Mouse (Mus musculus): ENCODE data around the gene BC107364.
"Not testable (repeated sequence)": the region's sequence is repeated elsewhere in the genome, so short reads cannot be mapped to it uniquely, and the experiment has no call there.

BC107364 gene

DNA sequence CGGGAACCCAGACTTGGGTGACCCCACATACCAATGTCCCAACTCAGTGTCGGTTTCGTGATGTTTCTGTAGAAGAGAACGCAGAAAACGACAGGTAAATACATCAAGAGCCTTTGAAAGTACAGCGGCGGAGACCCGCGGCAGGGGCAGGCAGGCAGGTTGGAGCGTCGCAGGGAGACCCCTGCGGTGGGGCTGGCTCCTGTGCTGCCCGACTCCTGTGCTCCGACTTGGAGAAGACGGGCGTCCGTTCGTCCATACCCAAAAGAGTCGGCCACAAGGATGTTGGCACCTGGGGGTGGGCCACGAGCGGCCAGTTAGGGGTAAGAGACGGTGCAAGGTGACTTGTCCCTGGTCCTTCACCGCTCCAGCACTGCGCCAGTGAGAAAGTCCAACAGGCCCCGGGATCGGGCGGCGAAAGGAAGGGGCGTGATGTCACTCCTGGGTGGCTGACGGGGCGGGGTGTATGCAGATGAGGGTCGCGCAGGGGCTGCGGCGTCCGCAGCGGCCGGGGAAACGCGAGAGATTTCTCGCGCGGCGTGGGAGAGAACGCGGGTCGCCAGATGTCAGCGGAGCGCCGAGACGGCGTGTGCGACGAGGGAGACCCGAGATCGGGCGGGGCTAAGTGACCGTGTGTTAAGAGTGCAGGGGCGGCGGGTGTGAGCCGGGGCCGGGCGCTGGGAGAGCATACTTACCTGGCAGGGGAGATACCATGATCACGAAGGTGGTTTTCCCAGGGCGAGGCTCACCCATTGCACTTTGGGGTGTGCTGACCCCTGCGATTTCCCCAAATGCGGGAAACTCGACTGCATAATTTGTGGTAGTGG, 2.1 kb downstream of the BC107364 start:
- DNase-seq, result not testable (repeated sequence)

DNA sequence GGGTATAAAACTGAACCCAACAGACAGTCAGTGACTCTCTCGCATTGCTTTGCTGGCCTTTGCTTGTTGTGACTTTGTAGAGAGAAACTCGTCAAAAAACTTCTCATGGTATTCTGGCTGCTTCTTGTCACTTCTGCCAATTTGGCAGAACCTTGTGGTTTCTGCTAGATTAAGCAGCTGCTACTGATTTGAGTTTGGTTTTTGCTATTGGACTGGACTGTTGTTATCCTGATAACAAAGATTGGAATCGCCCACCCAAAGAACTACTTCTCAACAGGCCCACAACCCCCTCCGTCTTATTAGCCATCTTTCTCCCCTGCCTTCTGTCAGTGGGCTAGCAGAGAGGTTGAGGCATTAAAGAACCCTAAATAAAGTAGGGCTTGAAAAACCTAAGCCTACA, 6.7 kb downstream of the BC107364 start:
- DNase-seq, result no peak

DNA sequence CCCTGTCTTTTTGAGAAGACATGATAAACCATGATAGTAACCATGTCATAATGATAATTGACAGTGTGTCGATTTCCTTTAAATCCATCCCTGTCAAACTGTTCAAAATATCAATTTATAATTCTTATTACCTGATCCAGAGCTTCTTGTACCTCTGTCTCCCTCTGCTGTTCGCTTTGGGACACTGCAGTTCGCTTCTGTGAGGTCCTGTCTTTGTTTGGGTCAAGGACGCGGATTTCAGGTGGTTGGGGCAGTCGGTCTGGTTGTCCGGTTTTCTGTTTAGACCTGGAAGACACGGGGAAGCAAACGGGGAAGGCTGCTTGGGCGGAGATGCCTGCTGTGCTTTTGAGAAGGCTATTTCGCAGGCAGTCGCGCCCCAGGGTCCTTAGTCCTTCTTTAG, 11.5 kb downstream of the BC107364 start:
- peak; percentile 78 for DNase-seq

DNA sequence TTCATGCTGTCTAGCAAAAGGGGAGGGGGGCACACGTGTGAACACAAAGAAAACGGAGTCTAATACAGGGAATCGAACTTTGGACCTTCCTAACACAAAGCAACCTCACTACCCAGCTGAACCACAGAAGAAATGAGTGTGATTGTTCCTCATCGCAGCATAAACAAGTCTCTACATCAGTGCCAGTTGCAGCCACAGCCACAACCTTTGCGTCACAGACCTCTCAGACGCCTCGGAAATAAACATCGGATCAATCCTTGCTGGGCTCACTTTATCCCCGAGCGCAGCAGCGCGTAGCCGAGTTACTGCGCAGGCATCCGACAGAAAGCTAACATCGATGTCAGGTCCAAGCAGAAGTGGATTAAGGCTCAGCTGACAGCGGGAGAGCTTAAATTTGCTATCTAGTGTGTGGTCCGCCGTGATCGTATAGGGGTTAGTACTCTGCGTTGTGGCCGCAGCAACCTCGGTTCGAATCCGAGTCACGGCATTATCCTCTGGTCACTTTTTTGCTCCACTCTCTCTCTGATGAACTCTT, 16.5 kb downstream of the BC107364 start:
- no peak for DNase-seq

DNA sequence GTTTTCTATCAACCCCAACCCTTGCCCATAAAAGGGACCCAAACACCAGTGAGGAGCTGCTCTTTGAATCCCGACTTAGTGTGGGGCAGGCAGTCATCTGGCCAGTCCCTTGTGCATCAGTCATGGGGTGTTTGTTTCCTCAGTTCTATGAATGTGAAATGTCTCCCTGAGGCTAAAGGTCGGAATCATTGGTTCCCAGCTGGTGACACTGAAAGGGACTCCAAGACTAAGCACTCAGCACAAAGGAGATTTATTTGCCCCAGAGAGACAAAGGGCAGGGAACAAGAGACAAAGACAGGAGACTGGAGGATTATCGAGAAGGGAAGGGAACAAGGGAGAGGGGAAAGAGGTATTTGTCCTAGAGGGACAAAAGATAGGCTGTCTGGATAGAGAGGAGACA, 19.9 kb downstream of the BC107364 start:
- no peak for DNase-seq

DNA sequence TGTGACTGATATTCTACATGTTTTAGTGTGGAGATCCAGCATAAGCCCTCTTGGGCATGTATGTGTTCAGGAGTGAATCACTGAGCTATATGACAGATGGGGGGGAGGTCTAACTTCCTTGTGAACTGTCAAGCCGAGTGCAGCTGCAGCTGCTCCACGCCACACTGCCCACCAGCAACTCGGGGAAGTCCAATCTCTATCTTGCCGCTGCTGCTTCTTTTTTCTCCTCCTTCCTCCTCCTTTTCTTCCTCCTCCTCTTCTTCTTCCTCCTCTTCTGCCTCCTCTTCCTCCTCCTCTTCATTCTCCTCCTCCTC, 22.3 kb downstream of the BC107364 start:
- no peak for DNase-seq

DNA sequence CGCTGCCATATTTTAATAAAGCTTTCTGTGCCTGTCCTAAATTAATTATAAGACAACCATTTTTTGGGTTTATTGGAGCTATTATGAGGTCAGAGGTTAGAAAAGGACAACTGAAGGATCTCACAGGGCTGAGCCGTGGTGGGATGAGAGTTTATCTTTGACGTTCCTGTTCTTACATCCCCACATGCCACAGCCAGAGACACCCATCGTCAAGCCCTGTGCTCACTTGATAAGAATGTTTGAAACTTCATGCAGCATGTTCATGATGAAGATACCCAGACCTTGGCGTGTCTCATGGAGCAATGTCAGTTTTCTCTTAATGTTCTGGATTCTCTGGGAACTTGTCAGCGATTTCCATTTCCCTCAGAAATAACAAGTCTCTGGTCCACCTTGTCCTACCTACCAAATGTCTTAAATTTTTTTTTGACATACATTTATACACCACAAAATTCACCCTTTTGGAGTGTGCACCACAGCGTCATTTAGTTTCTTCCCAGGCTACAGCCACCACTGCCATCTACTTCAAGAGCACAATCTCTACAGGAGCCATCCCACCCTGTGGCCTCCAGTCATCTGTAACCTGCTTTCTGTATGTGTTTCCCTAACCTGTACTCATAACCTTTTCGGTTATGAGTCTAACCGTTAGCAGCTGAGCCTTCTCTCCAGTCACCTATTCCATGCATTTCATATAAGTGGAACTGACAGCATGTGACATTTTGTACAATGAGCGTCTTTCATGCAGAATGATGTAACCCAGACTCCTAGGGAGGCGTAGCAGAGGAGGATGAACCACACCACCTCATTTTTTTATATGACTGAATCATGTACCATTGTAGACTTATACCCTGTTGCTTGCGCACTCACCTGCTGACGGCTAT, 22.9 kb downstream of the BC107364 start:
- no peak for DNase-seq

DNA sequence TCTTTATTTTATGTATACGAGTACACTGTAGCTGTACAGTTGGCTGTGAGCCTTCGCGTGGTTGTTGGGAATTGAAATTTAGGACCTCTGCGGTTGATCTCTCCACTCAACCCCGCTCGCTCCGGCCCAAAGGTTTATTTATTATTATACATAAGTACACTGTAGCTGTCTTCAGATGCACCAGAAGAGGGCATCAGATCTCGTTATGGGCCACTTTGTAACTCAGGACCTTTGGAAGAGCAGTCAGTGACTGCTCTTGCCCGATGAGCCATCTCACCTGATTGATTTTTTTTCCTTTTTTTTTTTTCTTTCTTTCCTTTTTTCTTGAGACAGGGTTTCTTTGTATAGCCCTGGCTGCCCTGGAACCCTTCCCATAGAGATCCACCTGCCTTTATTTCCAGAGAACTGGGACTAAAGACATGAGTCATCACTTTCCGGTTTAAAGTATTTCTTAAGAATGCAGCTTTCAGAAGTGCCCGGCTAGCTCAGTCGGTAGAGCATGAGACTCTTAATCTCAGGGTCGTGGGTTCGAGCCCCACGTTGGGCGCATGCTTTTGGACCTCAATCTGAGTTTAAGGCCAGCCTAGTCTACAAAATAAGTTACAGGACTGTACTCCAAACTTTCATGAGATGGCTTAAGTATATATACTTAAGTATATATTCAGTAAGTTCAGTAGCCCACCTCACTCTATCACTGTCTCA, 24.2 kb downstream of the BC107364 start:
- no peak for DNase-seq

DNA sequence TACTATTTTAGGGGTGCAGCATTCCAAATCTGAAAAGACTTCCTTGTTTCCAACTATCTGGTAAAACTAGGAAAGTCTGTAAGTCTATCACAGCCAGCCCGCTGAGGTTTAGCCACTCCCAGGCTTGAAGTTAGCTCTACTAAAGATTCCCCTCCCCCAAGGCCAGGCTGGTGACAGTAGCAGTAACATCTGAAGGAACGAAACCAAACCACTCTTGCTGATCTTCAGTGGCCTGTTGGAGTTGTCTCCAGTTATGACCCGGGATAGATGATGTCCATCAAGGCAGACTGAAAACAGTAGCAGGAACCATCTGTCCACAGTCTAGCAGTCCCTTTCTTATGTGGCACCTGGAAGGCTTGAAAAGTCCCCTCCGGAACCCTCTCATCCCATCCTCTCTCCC, 24.8 kb downstream of the BC107364 start:
- DNase-seq, result no peak

DNA sequence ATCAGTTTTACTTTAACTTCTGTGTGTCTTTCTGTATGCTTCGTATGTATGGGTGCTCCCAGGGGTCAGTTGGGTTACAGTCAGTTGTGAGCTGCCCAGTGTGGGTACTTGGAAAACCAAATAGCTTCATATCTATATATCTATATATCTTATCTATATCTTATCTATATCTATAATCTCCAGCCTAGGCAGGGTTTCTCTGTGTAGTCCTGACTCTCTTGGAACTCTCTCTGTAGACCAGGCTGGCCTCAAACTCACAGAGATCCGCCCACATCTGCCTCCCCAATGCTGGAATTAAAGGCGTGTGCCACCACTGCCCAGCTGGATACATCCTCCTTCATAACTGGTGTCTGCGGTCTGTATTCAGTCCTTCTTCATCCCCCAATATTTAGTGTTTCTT, 25.8 kb downstream of the BC107364 start:
- DNase-seq, result no peak

DNA sequence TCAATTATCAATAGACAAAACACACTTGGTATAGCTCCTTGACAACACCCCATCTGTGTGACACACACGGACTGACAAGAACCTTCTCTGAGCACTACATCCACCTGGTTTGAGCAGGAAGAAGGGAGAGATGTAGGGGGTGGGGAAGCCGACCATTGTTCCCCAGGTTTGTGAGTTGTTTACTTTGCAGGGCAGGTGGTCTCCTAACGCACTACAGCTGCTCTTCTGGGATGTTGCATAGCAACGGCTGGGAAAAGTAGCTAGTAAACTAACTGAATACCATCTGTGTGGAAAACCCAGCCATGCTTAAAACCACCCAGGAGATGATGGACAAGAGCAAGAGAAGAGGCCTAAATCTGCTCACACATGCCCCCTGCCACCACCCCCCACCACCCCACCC, 27.7 kb downstream of the BC107364 start:
- DNase-seq, result not testable (repeated sequence)

DNA sequence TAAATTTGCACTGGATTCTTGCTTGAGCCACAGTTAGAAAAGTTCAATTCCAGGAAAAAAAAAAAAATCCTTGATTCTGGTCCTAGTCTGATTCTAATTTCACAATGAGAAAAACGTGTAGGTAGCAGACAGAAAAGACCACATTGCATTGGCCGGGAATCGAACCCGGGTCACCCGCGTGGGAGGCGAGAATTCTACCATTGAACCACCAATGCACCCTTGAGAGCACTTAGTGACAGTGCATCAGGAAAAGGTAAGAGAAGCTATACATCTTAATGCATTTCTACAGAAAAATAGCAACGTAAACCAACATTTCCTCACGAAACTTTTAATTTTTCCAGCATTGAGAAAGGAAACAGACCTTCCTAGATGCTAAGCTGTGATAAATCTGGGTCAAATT, 28.2 kb downstream of the BC107364 start:
- no peak for DNase-seq

DNA sequence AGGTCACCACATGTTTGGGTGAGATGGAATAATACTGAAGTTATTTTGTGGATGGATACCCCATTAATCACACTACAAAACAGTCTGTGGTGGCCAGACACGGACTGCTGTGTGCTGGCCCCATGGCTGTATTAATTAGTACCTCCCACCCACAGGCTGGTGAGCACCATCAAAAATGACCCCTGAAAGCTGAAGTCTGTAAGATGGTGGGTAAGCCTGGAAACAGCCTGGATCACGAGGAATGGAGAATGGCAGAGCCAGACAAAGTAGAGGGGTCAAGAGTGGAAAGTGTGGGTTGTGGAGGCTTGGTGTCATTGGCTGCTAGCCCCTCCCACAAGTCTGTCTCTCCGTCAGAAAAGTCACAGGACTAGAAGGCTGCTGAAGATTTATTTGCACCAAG, 31.3 kb downstream of the BC107364 start:
- DNase-seq, result no peak

DNA sequence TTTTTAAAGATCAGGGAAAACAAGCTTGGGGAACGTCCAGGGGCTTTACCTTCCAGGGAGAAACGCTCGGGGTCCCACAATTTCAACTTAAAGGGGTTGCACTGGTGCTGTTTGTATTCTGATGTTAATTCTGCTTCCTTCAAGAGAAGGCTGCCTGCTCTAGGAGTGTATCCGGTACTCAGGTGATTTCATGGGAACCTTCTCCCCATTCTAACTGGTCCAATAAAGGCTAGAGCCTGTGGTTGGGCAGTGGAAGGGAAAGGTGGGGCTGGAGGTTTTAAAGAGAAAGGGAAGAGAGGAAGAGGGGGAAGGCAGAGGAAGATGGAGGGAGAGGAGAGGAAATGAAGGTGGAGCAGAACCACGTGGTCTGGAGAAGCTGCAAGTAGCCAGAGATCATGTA, 33.2 kb downstream of the BC107364 start:
- not testable (repeated sequence) for DNase-seq

DNA sequence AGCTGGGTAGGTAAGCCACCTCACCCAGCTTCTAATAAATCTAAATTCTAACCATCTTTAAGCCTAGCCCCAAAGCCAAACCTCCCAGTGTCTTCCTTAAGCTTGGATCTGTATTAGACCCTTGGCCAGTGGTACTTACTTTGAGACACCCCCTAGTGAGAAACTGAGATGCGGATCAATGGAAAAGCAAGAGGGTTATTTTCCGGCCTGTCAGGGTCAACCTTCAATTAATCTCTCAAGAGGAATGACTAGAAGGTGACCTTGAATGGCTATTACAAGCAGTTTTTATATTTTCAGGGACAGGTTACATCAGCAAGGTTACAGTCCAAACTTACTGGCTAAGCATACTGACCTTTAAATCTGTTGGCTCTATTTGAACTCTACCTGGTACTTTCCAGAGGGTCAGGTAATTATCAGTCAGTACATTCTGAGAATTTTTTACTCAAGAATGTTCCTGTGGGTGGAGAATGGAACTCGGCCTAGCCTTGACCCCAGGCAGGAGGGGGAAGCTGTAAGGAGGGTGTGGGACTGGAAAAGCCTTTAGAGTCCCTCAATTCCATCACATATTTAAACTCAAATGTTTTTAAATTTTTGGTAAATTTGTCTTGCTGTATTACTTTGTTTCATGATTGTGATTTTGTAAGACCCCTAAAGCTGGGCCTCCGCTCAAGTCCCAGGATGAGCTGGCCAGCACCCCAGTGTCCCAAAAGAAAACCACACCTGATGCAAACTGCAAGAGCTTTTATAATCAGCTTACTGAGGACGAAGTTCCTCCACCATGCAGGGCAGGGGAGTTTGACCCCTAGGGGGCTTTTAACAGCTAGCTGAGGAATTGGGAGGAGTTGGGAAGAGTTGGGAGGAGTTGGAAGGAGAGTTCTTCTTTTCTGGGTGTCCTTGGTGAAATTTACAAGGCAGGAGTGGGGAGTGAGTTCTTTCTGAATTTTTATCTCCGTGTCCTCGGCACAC, 34.0 kb downstream of the BC107364 start:
- DNase-seq, result no peak

DNA sequence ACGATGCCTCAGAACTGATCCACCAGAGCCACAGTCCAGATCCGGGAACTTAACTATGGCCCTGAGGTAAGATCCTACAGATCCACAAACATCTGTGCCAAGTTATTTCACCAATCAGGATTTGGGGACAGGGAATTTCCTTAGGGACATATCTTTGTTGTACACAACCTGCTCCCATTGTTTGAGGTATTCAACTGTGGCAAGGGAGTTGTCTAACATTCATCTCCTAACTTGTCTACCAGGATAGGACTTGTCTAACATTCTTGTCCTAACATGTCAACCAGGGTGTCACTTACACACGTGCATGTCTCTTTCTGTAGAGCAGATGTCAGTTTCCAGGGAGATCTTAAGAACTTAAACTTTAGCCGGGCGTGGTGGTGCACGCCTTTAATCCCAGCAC, 35.5 kb downstream of the BC107364 start:
- no peak for DNase-seq

DNA sequence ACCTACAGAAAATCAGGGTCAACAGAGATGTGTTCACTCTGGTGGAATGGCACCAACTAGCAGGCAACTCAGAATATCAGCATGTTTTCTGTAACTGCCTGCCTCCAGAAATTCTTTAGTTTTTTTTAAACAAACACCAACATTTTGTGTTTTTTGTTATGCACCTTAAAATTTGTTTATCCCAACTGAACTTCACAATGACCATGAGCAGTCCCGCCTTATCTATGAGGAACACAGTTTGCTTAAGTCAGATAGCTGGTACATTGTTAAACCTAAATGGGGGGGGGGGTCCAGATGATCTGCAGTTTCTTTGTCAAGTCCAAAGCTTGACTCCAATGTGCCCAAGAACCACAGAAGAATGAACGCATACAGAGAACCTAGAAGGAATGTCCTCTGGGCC, 36.0 kb downstream of the BC107364 start:
- DNase-seq, result no peak

DNA sequence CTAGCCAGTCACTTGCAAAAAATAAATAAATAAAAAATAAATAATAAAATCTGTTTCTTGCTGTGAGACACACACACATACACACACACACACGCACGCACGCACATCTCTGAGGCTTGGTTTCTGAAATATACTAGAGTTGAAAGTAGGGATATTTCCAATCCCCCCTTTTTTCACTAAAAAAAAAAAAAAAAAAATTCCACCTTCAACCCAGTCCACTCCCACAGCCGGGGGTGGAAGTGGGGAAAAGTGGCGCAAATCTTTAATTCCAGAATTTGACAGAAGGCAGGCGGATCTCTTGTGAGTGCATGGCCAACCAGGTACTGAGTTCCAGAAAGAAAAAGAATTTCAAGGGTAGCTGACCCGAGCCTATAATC, 37.2 kb downstream of the BC107364 start:
- no peak for DNase-seq

DNA sequence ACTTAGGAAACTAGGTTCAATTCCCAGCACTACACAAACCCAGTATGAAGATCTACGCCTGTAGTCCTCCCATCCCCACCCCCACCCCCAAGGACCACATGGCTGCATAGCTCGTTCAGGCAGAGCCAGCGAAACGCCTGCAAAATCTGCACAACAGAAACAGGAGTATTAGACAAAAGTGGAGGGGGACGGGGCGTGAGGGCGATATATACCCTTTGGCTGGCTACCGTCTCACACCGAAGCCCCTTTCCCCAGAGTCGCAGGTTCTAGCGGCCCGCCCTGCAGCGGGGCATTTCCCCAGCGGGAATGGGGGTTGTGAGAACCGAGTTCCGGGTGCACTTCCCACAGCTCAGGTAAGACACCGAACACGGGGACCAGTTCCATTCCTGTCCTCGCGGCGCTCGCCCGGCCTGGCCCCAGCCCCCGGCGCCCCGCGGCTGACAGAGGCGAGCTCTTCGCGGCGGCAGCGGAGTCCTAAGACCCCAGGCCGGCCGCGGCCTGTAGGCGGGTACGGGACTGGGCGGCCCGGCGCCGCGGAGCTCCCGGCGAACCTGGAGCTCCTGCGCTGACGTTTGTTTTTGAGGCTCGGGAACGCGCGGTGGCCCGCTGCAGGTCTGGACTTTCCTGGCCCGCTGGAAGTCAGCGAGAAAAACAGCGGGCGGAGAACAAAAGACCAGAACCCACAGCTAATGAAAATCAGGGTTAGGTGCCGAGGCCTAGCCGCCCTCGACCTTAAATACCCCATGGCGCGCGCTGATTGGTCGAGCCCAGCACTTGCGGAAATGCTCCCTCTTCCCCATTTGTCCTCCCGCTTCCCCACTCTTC, 37.8 kb downstream of the BC107364 start:
- DNase-seq, result peak; percentile 34

DNA sequence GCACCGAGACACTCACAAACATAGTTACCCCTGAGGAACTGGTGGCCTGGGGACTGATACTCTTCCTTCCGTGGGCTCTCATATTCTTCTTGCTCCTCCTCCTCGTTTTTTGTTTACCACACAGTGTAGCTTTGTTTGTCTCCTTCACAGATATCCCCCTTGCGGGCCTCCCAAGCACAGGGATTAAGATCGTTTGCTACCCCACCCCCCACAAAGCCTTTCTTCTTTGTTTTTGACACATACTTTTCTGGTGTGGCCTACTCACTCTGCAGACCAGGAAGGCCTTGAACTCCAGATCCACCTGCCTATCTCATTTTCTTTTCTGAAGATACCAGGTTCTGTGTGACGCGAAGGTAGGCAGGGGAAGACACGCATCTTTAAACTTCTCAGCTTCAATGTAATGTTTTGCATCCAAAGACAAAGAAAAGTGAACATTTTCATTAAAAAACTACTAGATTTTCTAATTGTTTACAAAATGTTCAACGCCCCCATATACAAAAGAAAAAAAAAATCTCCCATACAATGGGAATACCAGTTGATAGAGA, 38.5 kb downstream of the BC107364 start:
- no peak for DNase-seq

DNA sequence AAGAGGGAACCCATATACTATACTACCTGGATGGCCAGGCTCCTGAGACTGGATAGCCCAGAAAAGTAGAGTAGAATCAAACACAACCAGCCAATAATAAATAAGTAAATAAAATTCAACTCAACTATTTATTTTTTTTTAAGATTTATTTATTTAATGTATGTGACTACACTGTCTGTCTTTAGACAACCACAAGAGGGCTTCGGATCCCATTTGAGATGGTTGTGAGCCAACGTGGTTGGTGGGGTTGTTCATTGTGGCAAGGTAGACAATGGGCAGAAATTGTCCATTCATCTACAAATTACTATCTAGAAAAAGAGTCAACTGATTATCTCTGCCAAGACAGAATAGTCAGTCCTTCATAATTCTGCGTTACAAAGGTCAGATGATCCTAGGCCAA, 40.3 kb downstream of the BC107364 start:
- DNase-seq, result no peak
